Mouse (Mus musculus) midbrain, embryonic 14.5 days (tissue): Measurements from ENCODE around the gene Ehd2. TPM values are rescaled to one million over a fixed set of nuclear protein-coding genes. Genes with fewer than 3 reads are reported as not detected.

Experiments
- ATAC-seq: fragments of 200-750 bp; cut with Nextera tagmentation; 2 replicates; pipeline ENCODE4 v1.8.0; 2017; ENCODE audit warnings: moderate number of reproducible peaks, moderate library complexity; ENCODE audit not compliant: low FRiP score, low TSS enrichment
- DNase-seq: peaks from one replicate; pipeline ENCODE4 v3.0.0-alpha.2; 2015
- H3K27ac ChIP-seq: fragments of 300-500 bp; sonication (generic); replicated peaks from 2 replicates; pipeline ENCODE4 v1.5.1; 2014; ENCODE audit warnings: mild to moderate bottlenecking, low read depth, low read length, moderate library complexity
- H3K27me3 ChIP-seq: fragments of 300-500 bp; sonication (generic); 2 replicates; pipeline ENCODE4 v1.6.1; 2014; ENCODE audit warnings: low read length, control low read depth, mixed read lengths; ENCODE audit not compliant: control insufficient read depth, insufficient read depth
- H3K36me3 ChIP-seq: fragments of 300-500 bp; sonication (generic); 2 replicates; pipeline ENCODE4 v1.6.1; 2014; ENCODE audit warnings: low read length, control low read depth; ENCODE audit not compliant: control insufficient read depth, insufficient read depth
- H3K4me1 ChIP-seq: fragments of 300-500 bp; sonication (generic); 2 replicates; pipeline ENCODE4 v1.6.1; 2014; ENCODE audit warnings: mild to moderate bottlenecking, antibody characterized with exemption, low read length, control low read depth; ENCODE audit not compliant: control insufficient read depth, insufficient read depth
- H3K4me2 ChIP-seq: fragments of 300-500 bp; sonication (generic); 2 replicates; pipeline ENCODE4 v1.6.1; 2014; ENCODE audit warnings: mild to moderate bottlenecking, low read length, moderate library complexity
- H3K4me3 ChIP-seq: fragments of 300-500 bp; sonication (generic); replicated peaks from 2 replicates; pipeline ENCODE4 v1.5.1; 2014; ENCODE audit warnings: low read depth, low read length
- H3K9ac ChIP-seq: fragments of 300-500 bp; sonication (generic); replicated peaks from 2 replicates; pipeline ENCODE4 v1.6.1; 2014; ENCODE audit warnings: mild to moderate bottlenecking, low read length, moderate library complexity
- H3K9me3 ChIP-seq: fragments of 300-500 bp; sonication (generic); 2 replicates; pipeline ENCODE4 v1.6.1; 2016; ENCODE audit warnings: low read length, control low read depth, mixed read lengths; ENCODE audit not compliant: control insufficient read depth
- WGBS: fragments of 180-500 bp; shearing (Covaris S2); extraction: QIAGEN DNeasy Blood & Tissue Kit; methylation state at CpG from one replicate; pipeline ENCODE4 v1.1.7; 2014; 5-methylcytosine and 5-hydroxymethylcytosine counted together
- polyA plus RNA-seq: library from polyadenylated mRNA; unstranded; fragments of >200 nt; fragmentation: Nextera tagmentation; extraction: Ambion mirVana; gene quantifications from 2 replicates; pipeline ENCODE4 v1.2.1, GENCODE M21; 2014

Gene Ehd2
- polyA plus RNA-seq, 1 experiment from 2014 or later, result 3.9 TPM

GRCm38 (mm10) chr7:16005020-16005419, 37.7 kb upstream of the Ehd2 start:
- ATAC-seq (no peak), DNase-seq (no peak)
- Histone ChIP-seq H3K4me2 (no peak overlapping the region), H3K27me3 (no peaks in the 10 kb centered on the region), H3K4me3 (no peak overlapping the region), H3K27ac (no peak overlapping the region), H3K9ac (no peak overlapping the region), H3K36me3 (0 out of 2 replicates have a peak, but pooled peaks cover 3% of the 10 kb centered on the region), H3K4me1 (no peaks in the 10 kb centered on the region), H3K9me3 (no peaks in the 10 kb centered on the region)
- WGBS, result 87% methylated on average over 3 of the region's 3 CpGs

GRCm38 (mm10) chr7:16004177-16004856, 37.0 kb upstream of the Ehd2 start:
- ATAC-seq, result no peak

GRCm38 (mm10) chr7:16003032-16003431, 35.7 kb upstream of the Ehd2 start:
- Histone ChIP-seq H3K4me1 (no peaks in the 10 kb centered on the region), H3K36me3 (0 out of 2 replicates have a peak, but pooled peaks cover 9% of the 10 kb centered on the region), H3K9ac (no peak overlapping the region), H3K27me3 (no peaks in the 10 kb centered on the region), H3K4me3 (no peak overlapping the region), H3K4me2 (no peak overlapping the region), H3K9me3 (no peaks in the 10 kb centered on the region), H3K27ac (no peak overlapping the region)
- DNase-seq (no peak), ATAC-seq (no peak)
- WGBS, result 91% methylated on average over 4 of the region's 4 CpGs

More at GRCm38 (mm10) chr7:16004177-16004856, 37.0 kb upstream of the Ehd2 start:
- Histone ChIP-seq H3K27ac (no peak overlapping the region), H3K4me1 (no peaks in the 10 kb centered on the region), H3K9me3 (no peaks in the 10 kb centered on the region), H3K36me3 (0 out of 2 replicates have a peak, but pooled peaks cover 4% of the 10 kb centered on the region), H3K27me3 (no peaks in the 10 kb centered on the region), H3K4me2 (no peak overlapping the region), H3K9ac (no peak overlapping the region), H3K4me3 (no peak overlapping the region)
- DNase-seq, result no peak
- 49% methylated on average over 12 of the region's 12 CpGs for WGBS

- ATAC-seq (no peak), DNase-seq (no peak)
- Histone ChIP-seq H3K27me3 (no peaks in the 10 kb centered on the region), H3K4me1 (no peaks in the 10 kb centered on the region), H3K9ac (no peak overlapping the region), H3K4me2 (no peak overlapping the region), H3K4me3 (no peak overlapping the region), H3K36me3 (peaks cover 16% of the 10 kb centered on the region), H3K27ac (no peak overlapping the region), H3K9me3 (no peaks in the 10 kb centered on the region)
- WGBS, result 89% methylated on average over 5 of the region's 5 CpGs
Measured at GRCm38 (mm10) chr7:16002171-16002570, 34.8 kb upstream of the Ehd2 start.

GRCm38 (mm10) chr7:16001691-16002090, 34.3 kb upstream of the Ehd2 start:
- H3K4me3 ChIP-seq, result no peak overlapping the region
- WGBS, result 97% methylated on average over 1 of the region's 1 CpGs
- H3K4me2 ChIP-seq, result no peak overlapping the region
- no peak overlapping the region for H3K9ac ChIP-seq
- no peaks in the 10 kb centered on the region for H3K9me3 ChIP-seq
- no peak for ATAC-seq
- H3K27me3 ChIP-seq, result no peaks in the 10 kb centered on the region
- H3K36me3 ChIP-seq, result peaks cover 19% of the 10 kb centered on the region
- DNase-seq, result no peak
- H3K4me1 ChIP-seq, result no peaks in the 10 kb centered on the region
- H3K27ac ChIP-seq, result no peak overlapping the region

GRCm38 (mm10) chr7:15993789-15994188, 26.4 kb upstream of the Ehd2 start:
- 98% methylated on average over 4 of the region's 4 CpGs for WGBS
- Histone ChIP-seq H3K4me1 (no peaks in the 10 kb centered on the region), H3K36me3 (peaks cover 80% of the 10 kb centered on the region), H3K9ac (no peak overlapping the region), H3K4me2 (no peak overlapping the region), H3K4me3 (no peak overlapping the region), H3K27ac (no peak overlapping the region), H3K9me3 (no peaks in the 10 kb centered on the region), H3K27me3 (no peaks in the 10 kb centered on the region)
- ATAC-seq (no peak), DNase-seq (no peak)

- Histone ChIP-seq H3K4me1 (no peaks in the 10 kb centered on the region), H3K27me3 (no peaks in the 10 kb centered on the region), H3K27ac (no peak overlapping the region), H3K4me2 (no peak overlapping the region), H3K36me3 (peaks cover 85% of the 10 kb centered on the region), H3K4me3 (no peak overlapping the region), H3K9ac (no peak overlapping the region), H3K9me3 (no peaks in the 10 kb centered on the region)
- 89% methylated on average over 3 of the region's 3 CpGs for WGBS
- ATAC-seq (no peak), DNase-seq (no peak)
Measured at GRCm38 (mm10) chr7:15993152-15993551, 25.8 kb upstream of the Ehd2 start.

- 94% methylated on average over 3 of the region's 3 CpGs for WGBS
- Histone ChIP-seq H3K27ac (no peak overlapping the region), H3K36me3 (peaks cover 85% of the 10 kb centered on the region), H3K9me3 (no peaks in the 10 kb centered on the region), H3K4me1 (no peaks in the 10 kb centered on the region), H3K4me3 (no peak overlapping the region), H3K9ac (no peak overlapping the region), H3K27me3 (no peaks in the 10 kb centered on the region), H3K4me2 (no peak overlapping the region)
- ATAC-seq, result no peak
- no peak for DNase-seq
Measured at GRCm38 (mm10) chr7:15991764-15992163, 24.4 kb upstream of the Ehd2 start.

- ATAC-seq, result no peak
- peaks cover 65% of the 10 kb centered on the region for H3K36me3 ChIP-seq
- DNase-seq, result no peak
- H3K9me3 ChIP-seq, result no peaks in the 10 kb centered on the region
- H3K4me3 ChIP-seq, result no peak overlapping the region
- no peaks in the 10 kb centered on the region for H3K27me3 ChIP-seq
- 96% methylated on average over 16 of the region's 16 CpGs for WGBS
- H3K9ac ChIP-seq, result no peak overlapping the region
- no peaks in the 10 kb centered on the region for H3K4me1 ChIP-seq
- no peak overlapping the region for H3K4me2 ChIP-seq
- H3K27ac ChIP-seq, result no peak overlapping the region
Measured at GRCm38 (mm10) chr7:15987661-15988356, 20.4 kb upstream of the Ehd2 start.
